In the genomic region with DNA sequence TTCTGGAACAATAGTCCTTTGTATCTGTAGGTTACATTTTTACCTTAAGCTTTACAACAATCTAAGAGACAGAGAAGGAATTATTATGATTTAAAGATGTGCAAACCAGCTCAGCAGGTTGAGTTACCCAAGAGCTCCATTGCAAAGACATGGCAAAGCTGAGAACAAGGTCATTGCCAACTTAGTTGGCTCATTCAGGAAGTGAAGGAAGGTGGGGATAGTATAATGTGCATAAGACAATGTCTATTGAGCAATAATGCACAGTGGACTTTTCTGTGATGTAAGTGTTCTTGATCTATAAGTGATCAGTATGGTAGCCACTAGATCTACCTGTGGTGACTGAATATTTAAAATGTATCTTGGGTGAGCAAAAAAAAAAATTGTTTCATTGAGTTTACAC, we compare ENCODE assay signal across 22 mouse cellular contexts.
"Had no signal": no experiment of that assay in that cellular context is flagged by ENCODE, and none has a peak within 500 bp of the region (broad histone marks: within the 10 kb centered on the region; RNA-seq: fewer than 3 reads in every experiment).

No protein-coding gene starts in this region.

- H3K9ac ChIP-seq: limb, embryonic 13.5 days; liver, embryonic 12.5 days; liver, embryonic 15.5 days; lung, embryonic 15.5 days; midbrain, embryonic 12.5 days; midbrain, embryonic 15.5 days; neural tube, embryonic 12.5 days; neural tube, embryonic 15.5 days; stomach, embryonic 15.5 days had no signal

- H3K4me3 ChIP-seq: layer of hippocampus, adult 2 months; limb, embryonic 10.5 days; limb, embryonic 13.5 days; liver, embryonic 12.5 days; liver, embryonic 15.5 days; lung, embryonic 15.5 days; midbrain, embryonic 12.5 days; midbrain, embryonic 15.5 days; neural tube, embryonic 12.5 days; neural tube, embryonic 15.5 days; stomach, embryonic 15.5 days had no signal

- DNase-seq: kidney, adult 18-20 months; kidney, adult 9 months; kidney, postnatal 25 days; layer of hippocampus, adult 9-11 months; liver; lung, adult 18-20 months; lung, postnatal 10 days; lung, postnatal 36 days; retina, postnatal 1 day; thymus, postnatal 25 days had no signal

- H3K27me3 ChIP-seq: limb, embryonic 13.5 days; liver, embryonic 15.5 days; lung, embryonic 15.5 days; midbrain, embryonic 12.5 days; midbrain, embryonic 15.5 days; neural tube, embryonic 12.5 days; neural tube, embryonic 15.5 days; stomach, embryonic 15.5 days had no signal

- H3K9me3 ChIP-seq: limb, embryonic 10.5 days; limb, embryonic 13.5 days; liver, embryonic 12.5 days; liver, embryonic 15.5 days; lung, embryonic 15.5 days; midbrain, embryonic 12.5 days; midbrain, embryonic 15.5 days; neural tube, embryonic 12.5 days; neural tube, embryonic 15.5 days; stomach, embryonic 15.5 days had no signal

- ATAC-seq: liver, embryonic 12.5 days; midbrain, embryonic 15.5 days had no signal

- H3K4me2 ChIP-seq: limb, embryonic 13.5 days; liver, embryonic 12.5 days; liver, embryonic 15.5 days; lung, embryonic 15.5 days; midbrain, embryonic 12.5 days; midbrain, embryonic 15.5 days; neural tube, embryonic 12.5 days; neural tube, embryonic 15.5 days; stomach, embryonic 15.5 days had no signal

- H3K4me1 ChIP-seq: liver, embryonic 12.5 days; liver, embryonic 15.5 days; lung, embryonic 15.5 days; midbrain, embryonic 15.5 days; neural tube, embryonic 15.5 days; stomach, embryonic 15.5 days had no signal

- H3K27ac ChIP-seq: kidney, postnatal 0 days; layer of hippocampus, adult 2 months; limb, embryonic 10.5 days; limb, embryonic 13.5 days; liver, embryonic 12.5 days; liver, embryonic 15.5 days; lung, embryonic 15.5 days; midbrain, embryonic 12.5 days; midbrain, embryonic 15.5 days; neural tube, embryonic 12.5 days; neural tube, embryonic 15.5 days; stomach, embryonic 15.5 days had no signal

- H3K36me3 ChIP-seq: limb, embryonic 10.5 days; limb, embryonic 13.5 days; liver, embryonic 12.5 days; liver, embryonic 15.5 days; lung, embryonic 15.5 days; midbrain, embryonic 12.5 days; midbrain, embryonic 15.5 days; neural tube, embryonic 12.5 days; neural tube, embryonic 15.5 days; stomach, embryonic 15.5 days had no signal
